Mouse (Mus musculus) embryonic facial prominence, embryonic 11.5 days (tissue): ENCODE results near the gene Cdk8. TPM values are rescaled to one million over a fixed set of nuclear protein-coding genes. Genes with fewer than 3 reads are reported as not detected.

Experiments
- ATAC-seq: fragments of 200-750 bp; cut with Nextera tagmentation; replicated peaks from 2 replicates; pipeline ENCODE4 v1.8.0; 2017; ENCODE audit warnings: low read depth; ENCODE audit not compliant: insufficient number of reproducible peaks, low FRiP score, low TSS enrichment
- DNase-seq: peaks from one replicate; pipeline ENCODE4 v3.0.0-alpha.2; 2015; ENCODE audit warnings: low spot score
- H3K27ac ChIP-seq: fragments of 300-500 bp; sonication (generic); replicated peaks from 2 replicates; pipeline ENCODE4 v1.5.1; 2014; ENCODE audit warnings: mild to moderate bottlenecking, low read depth, low read length, control low read depth
- H3K27me3 ChIP-seq: fragments of 300-500 bp; sonication (generic); 2 replicates; pipeline ENCODE4 v1.6.1; 2014; ENCODE audit warnings: mild to moderate bottlenecking, low read length, moderate library complexity, mixed read lengths; ENCODE audit not compliant: control insufficient read depth, insufficient read depth
- H3K36me3 ChIP-seq: fragments of 300-500 bp; sonication (generic); replicated peaks from 2 replicates; pipeline ENCODE4 v1.6.1; 2014; ENCODE audit warnings: low read depth, mild to moderate bottlenecking, low read length, moderate library complexity, mixed read lengths; ENCODE audit not compliant: control insufficient read depth, insufficient read depth
- H3K4me1 ChIP-seq: fragments of 300-500 bp; sonication (generic); 2 replicates; pipeline ENCODE4 v1.6.1; 2014; ENCODE audit warnings: low read length, mixed read lengths; ENCODE audit not compliant: control insufficient read depth, insufficient read depth
- H3K4me2 ChIP-seq: fragments of 300-500 bp; sonication (generic); 2 replicates; pipeline ENCODE4 v1.6.1; 2014; ENCODE audit warnings: low read depth, mild to moderate bottlenecking, control low read depth, low read length, moderate library complexity
- H3K4me3 ChIP-seq: fragments of 300-500 bp; sonication (generic); 2 replicates; pipeline ENCODE4 v1.5.1; 2014; ENCODE audit warnings: low read depth, low read length, control low read depth
- H3K9ac ChIP-seq: fragments of 300-500 bp; sonication (generic); replicated peaks from 2 replicates; pipeline ENCODE4 v1.6.1; 2014; ENCODE audit warnings: mild to moderate bottlenecking, control low read depth, low read length
- H3K9me3 ChIP-seq: fragments of 300-500 bp; sonication (generic); replicated peaks from 2 replicates; pipeline ENCODE4 v1.6.1; 2016; ENCODE audit warnings: mild to moderate bottlenecking, low read length, inconsistent platforms, mixed read lengths; ENCODE audit not compliant: control insufficient read depth
- WGBS: fragments of 180-500 bp; shearing (Covaris S2); extraction: QIAGEN DNeasy Blood & Tissue Kit; methylation state at CpG from one replicate; pipeline ENCODE4 v1.1.7; 2014; 5-methylcytosine and 5-hydroxymethylcytosine counted together
- polyA plus RNA-seq: library from polyadenylated mRNA; unstranded; fragments of >200 nt; fragmentation: Nextera tagmentation; extraction: Ambion mirVana; gene quantifications from 2 replicates; pipeline ENCODE4 v1.2.1, GENCODE M21; 2014

Cdk8 gene
- polyA plus RNA-seq, 1 experiment from 2014 or later, result 39.0 TPM

GRCm38 (mm10) chr5:146274420-146275045 is 43.5 kb downstream of the Cdk8 start:
- Histone ChIP-seq H3K4me3 (no peak overlapping the region), H3K27me3 (no peaks in the 10 kb centered on the region), H3K4me1 (no peaks in the 10 kb centered on the region), H3K9me3 (no peaks in the 10 kb centered on the region), H3K4me2 (no peak overlapping the region), H3K9ac (no peak overlapping the region), H3K36me3 (no peaks in the 10 kb centered on the region; the same call in 1 of the 2 replicates), H3K27ac (no peak overlapping the region)
- ATAC-seq (no peak), DNase-seq (no peak)
- WGBS, result 96% methylated on average over 4 of the region's 4 CpGs

DNA sequence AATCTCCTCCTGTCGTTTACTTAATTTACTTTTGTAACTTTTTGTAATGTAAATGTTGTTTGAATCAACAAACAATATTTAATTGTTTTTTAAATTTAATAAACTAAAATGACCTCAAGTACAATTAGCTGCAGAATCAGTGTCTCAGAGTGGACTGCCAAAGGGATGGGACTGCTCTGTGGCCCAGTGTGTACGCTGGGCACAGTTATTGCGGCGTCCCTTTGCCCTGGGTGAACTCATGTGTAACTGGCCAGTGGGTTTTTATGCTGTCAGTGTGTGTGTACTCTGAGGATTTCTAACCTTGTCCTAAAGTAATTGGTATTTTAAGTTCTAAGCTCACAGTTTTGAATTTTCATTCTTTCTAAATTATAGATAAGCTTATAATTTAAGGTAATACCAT is 46.5 kb downstream of the Cdk8 start:
- H3K27ac ChIP-seq, result no peak overlapping the region
- H3K4me3 ChIP-seq, result no peak overlapping the region
- no peaks in the 10 kb centered on the region for H3K4me1 ChIP-seq
- H3K4me2 ChIP-seq, result no peak overlapping the region
- ATAC-seq (no peak), DNase-seq (no peak)
- no peak overlapping the region for H3K9ac ChIP-seq
- no peaks in the 10 kb centered on the region; the same call in 1 of the 2 replicates for H3K36me3 ChIP-seq
- no peaks in the 10 kb centered on the region for H3K9me3 ChIP-seq
- no peaks in the 10 kb centered on the region for H3K27me3 ChIP-seq
- WGBS, result 91% methylated on average over 4 of the region's 4 CpGs

DNA sequence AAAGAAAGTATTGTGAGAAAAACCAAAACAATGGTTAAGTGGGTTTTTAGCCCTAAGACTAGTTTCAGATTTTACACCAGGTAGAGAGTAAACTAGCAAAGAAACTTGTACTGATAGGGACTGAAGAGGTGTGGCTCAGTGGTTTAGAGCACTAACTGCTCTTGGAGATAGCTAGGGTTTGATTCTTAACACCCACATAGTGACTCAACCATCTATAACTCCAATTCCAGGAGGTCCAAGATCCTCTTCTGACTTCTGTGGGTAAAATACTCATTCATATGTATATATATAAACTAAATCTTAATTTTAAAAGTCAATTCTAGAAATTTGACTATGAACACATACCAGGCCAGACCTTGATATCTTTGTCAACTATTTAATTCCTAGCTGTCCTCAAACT is 49.0 kb downstream of the Cdk8 start:
- H3K27ac ChIP-seq, result no peak overlapping the region
- H3K4me1 ChIP-seq, result no peaks in the 10 kb centered on the region
- H3K9ac ChIP-seq, result no peak overlapping the region
- no peak for DNase-seq
- no peak overlapping the region for H3K4me2 ChIP-seq
- no peak for ATAC-seq
- no peaks in the 10 kb centered on the region for H3K36me3 ChIP-seq
- no peaks in the 10 kb centered on the region for H3K27me3 ChIP-seq
- no peak overlapping the region for H3K4me3 ChIP-seq
- H3K9me3 ChIP-seq, result no peaks in the 10 kb centered on the region

DNA sequence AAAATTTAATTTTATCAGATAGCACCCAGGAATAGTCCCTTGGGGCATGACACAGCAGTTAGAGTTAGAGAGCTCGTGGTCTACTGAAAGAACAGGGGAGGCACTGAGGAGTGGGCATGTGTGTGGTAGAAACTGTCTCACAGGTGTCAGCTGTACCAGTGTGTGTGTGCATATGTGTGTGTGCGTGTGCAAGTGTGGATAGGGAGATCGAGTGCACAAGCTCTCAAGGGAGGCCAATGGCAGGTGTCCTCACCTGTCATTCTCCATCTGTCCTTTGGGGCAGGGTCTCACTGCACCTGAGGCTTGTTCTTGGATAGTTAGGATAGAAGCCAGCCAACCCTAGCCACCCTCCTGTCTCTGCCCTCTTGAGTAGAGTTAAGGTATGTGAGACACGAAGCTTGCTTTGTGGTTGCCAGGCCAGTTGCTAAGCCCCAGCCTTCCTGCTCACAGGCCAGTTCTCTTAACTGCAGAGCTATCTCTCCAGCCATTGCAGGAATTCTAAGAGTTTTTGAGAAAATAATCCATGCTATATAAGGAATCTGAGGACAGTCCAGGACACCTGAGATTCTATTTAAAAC is 50.3 kb downstream of the Cdk8 start:
- no peaks in the 10 kb centered on the region; the same call in 1 of the 2 replicates for H3K36me3 ChIP-seq
- no peaks in the 10 kb centered on the region for H3K27me3 ChIP-seq
- no peaks in the 10 kb centered on the region for H3K4me1 ChIP-seq
- H3K9me3 ChIP-seq, result no peaks in the 10 kb centered on the region
- WGBS, result 83% methylated on average over 4 of the region's 4 CpGs
- no peak overlapping the region for H3K27ac ChIP-seq
- H3K4me3 ChIP-seq, result no peak overlapping the region
- no peak overlapping the region for H3K4me2 ChIP-seq
- no peak for DNase-seq
- ATAC-seq, result no peak
- no peak overlapping the region for H3K9ac ChIP-seq

- no peaks in the 10 kb centered on the region; the same call in 1 of the 2 replicates for H3K36me3 ChIP-seq
- WGBS, result 82% methylated on average over 13 of the region's 13 CpGs
- H3K9ac ChIP-seq, result no peak overlapping the region
- ATAC-seq (no peak), DNase-seq (no peak)
- no peaks in the 10 kb centered on the region for H3K4me1 ChIP-seq
- H3K4me2 ChIP-seq, result no peak overlapping the region
- H3K27me3 ChIP-seq, result no peaks in the 10 kb centered on the region
- no peaks in the 10 kb centered on the region for H3K9me3 ChIP-seq
- H3K4me3 ChIP-seq, result no peak overlapping the region
- no peak overlapping the region for H3K27ac ChIP-seq
Measured at GRCm38 (mm10) chr5:146281884-146282579, 51.0 kb downstream of the Cdk8 start.

DNA sequence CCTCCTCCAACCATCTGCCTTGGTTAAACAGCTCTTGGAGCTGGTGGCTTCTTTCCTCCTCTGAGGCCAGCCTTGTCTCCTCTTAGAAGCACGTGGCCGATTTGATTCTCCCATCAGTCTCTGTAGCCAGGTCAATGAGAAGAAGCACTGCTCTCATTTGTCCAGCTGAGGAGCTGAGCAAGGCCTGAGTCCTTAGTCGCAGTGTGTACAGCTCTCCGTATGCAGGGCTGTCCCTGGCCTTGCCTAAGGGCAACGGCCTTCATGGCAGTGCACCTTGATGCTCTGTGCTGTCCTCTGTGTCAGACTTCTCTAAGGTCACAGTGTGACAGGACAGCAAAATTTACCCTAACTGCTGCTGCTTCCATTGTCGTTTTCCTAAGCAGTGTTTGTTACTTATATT is 52.9 kb downstream of the Cdk8 start:
- DNase-seq, result no peak
- Histone ChIP-seq H3K4me1 (no peaks in the 10 kb centered on the region), H3K4me3 (no peak overlapping the region), H3K9me3 (no peaks in the 10 kb centered on the region), H3K4me2 (no peak overlapping the region), H3K9ac (no peak overlapping the region), H3K27me3 (no peaks in the 10 kb centered on the region), H3K36me3 (no peaks in the 10 kb centered on the region; the same call in 1 of the 2 replicates), H3K27ac (no peak overlapping the region)
- ATAC-seq, result no peak
- 86% methylated on average over 6 of the region's 6 CpGs for WGBS

DNA sequence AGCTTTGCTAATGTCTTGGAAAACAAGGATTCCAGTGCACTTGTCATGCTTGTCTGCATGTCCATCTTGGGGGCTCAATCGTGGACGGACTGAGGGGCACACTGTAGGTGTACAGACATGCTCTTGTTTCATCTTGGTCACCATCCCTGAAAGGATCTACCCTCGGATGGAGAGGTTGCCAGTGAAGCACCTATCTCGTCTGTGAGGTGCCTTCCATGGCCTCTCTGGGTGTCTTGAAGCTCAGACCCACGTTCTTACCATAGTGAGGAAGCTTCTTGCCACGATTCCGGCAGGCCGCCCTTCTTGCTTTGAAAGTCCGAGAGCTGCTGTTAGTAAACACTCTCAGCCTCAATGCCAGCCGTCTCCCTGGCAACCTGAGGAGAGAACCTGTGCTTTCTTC is 56.4 kb downstream of the Cdk8 start:
- Histone ChIP-seq H3K9ac (no peak overlapping the region), H3K9me3 (no peaks in the 10 kb centered on the region), H3K36me3 (no peaks in the 10 kb centered on the region; the same call in 1 of the 2 replicates), H3K27ac (no peak overlapping the region), H3K4me3 (no peak overlapping the region), H3K4me2 (no peak overlapping the region), H3K27me3 (no peaks in the 10 kb centered on the region), H3K4me1 (no peaks in the 10 kb centered on the region)
- DNase-seq, result no peak
- whole genome bisulfite sequencing, result 90% methylated on average over 10 of the region's 10 CpGs
- ATAC-seq, result no peak

GRCm38 (mm10) chr5:146288048-146288501 is 57.0 kb downstream of the Cdk8 start:
- H3K4me1 ChIP-seq, result no peaks in the 10 kb centered on the region
- no peaks in the 10 kb centered on the region for H3K27me3 ChIP-seq
- H3K4me3 ChIP-seq, result no peak overlapping the region
- no peak overlapping the region for H3K4me2 ChIP-seq
- H3K36me3 ChIP-seq, result no peaks in the 10 kb centered on the region; the same call in 1 of the 2 replicates
- ATAC-seq, result no peak
- H3K27ac ChIP-seq, result no peak overlapping the region
- 89% methylated on average over 13 of the region's 13 CpGs for WGBS
- no peak overlapping the region for H3K9ac ChIP-seq
- H3K9me3 ChIP-seq, result no peaks in the 10 kb centered on the region
- DNase-seq, result no peak
